ENCODE assay signal across 8 mouse cellular contexts in genomic region chr2:165360861-165361260, GRCm38 (mm10). TPM values are rescaled to one million over a fixed set of nuclear protein-coding genes. Genes with fewer than 3 reads are reported as not detected.
DNase-seq lines count a peak whose midpoint lies in the region; ATAC-seq lines count a peak whose summit lies in the region.

No protein-coding gene starts in this region.

- 0 out of 2 replicates have a peak, but pooled peaks have one; percentile 65 for ATAC-seq in midbrain, embryonic 15.5 days (replicated peaks)

- H3K4me1 ChIP-seq in midbrain, embryonic 15.5 days, result peaks cover 4% of the 10 kb centered on the region; the same call in 1 of the 2 replicates

- H3K9ac ChIP-seq in midbrain, embryonic 15.5 days, result no peak overlapping the region

- no peaks in the 10 kb centered on the region for H3K36me3 ChIP-seq in midbrain, embryonic 15.5 days (replicated peaks)

- intact Hi-C loops in left cerebral cortex, postnatal 25 days (cut with DNase I), result loop anchor here (2.0 to 5.0 kb wide), 3 partner anchors 129 to 404 kb away; partner anchors contain the start of gene Cdh22

- H3K9me3 ChIP-seq in midbrain, embryonic 15.5 days, result no peaks in the 10 kb centered on the region

- 0% methylated on average over 1 of the region's 1 CpGs for WGBS in midbrain, embryonic 15.5 days

- no peak overlapping the region for H3K4me3 ChIP-seq in midbrain, embryonic 15.5 days

- H3K27me3 ChIP-seq in midbrain, embryonic 15.5 days (replicated peaks), result no peaks in the 10 kb centered on the region

- H3K4me2 ChIP-seq in midbrain, embryonic 15.5 days, result no peak overlapping the region

- peak; percentile 49 for DNase-seq in right cerebral cortex, adult 18-20 months
- DNase-seq in right cerebral cortex, postnatal 25 days, result no peak
- DNase-seq in adrenal gland, adult 18-20 months (ENCODE audit: low spot score in 2 of 2), result peak; percentile 16 to 32
- DNase-seq in embryo, embryonic 9.5 days (ENCODE audit: extremely low spot score), result peak; percentile 71
- DNase-seq in heart, postnatal 4 days, result peak; percentile 79
- DNase-seq in left cerebral cortex, postnatal 25 days (ENCODE audit: low spot score in 2 of 2), result peak; percentile 44 to 56
- peak; percentile 16 to 31 for DNase-seq in thymus, postnatal 36 days

- no peak overlapping the region for H3K27ac ChIP-seq in midbrain, embryonic 15.5 days

RNA-seq across cellular contexts. Expression of gene Zfp663, which starts 7.7 kb away (rescaled TPM):
- total RNA-seq in adrenal gland, adult 18-20 months (2021), result not detected
- total RNA-seq in heart, postnatal 4 days (2021), result not detected
- under 1 TPM in 1 of 2 experiments, not detected in 1; 0.50 TPM for total RNA-seq in left cerebral cortex, postnatal 25 days (2021)
- polyA plus RNA-seq in midbrain, embryonic 15.5 days (2015; fragmentation: Nextera tagmentation; extraction: Ambion mirVana), result 8.5 and 10.9 TPM in 2 replicates

RNA-seq across cellular contexts. Expression of gene Zfp334, which starts 27.2 kb away (rescaled TPM):
- total RNA-seq in adrenal gland, adult 18-20 months (2021), result 1 to 10 TPM; 4.8 to 5.0 TPM
- total RNA-seq in heart, postnatal 4 days (2021), result 1 to 10 TPM; 4.0 to 4.6 TPM
- 10 to 100 TPM; 14.0 to 14.2 TPM for total RNA-seq in left cerebral cortex, postnatal 25 days (2021)
- 10.1 and 10.3 TPM in 2 replicates for polyA plus RNA-seq in midbrain, embryonic 15.5 days (2015; fragmentation: Nextera tagmentation; extraction: Ambion mirVana)

RNA-seq across cellular contexts. Expression of gene Elmo2, which starts 34.6 kb away (rescaled TPM):
- 10 to 100 TPM; 21.6 to 24.5 TPM for total RNA-seq in adrenal gland, adult 18-20 months (2021)
- total RNA-seq in heart, postnatal 4 days (2021), result 10 to 100 TPM; 29.5 to 35.5 TPM
- 100 to 1,000 TPM; 171 to 173 TPM for total RNA-seq in left cerebral cortex, postnatal 25 days (2021)
- 111 and 115 TPM in 2 replicates for polyA plus RNA-seq in midbrain, embryonic 15.5 days (2015; fragmentation: Nextera tagmentation; extraction: Ambion mirVana)

RNA-seq across cellular contexts. Expression of gene Ocstamp, which starts 39.3 kb away (rescaled TPM):
- total RNA-seq in adrenal gland, adult 18-20 months (2021), result under 1 TPM; 0.19 to 0.30 TPM
- total RNA-seq in heart, postnatal 4 days (2021), result not detected
- total RNA-seq in left cerebral cortex, postnatal 25 days (2021), result not detected
- polyA plus RNA-seq in midbrain, embryonic 15.5 days (2015; fragmentation: Nextera tagmentation; extraction: Ambion mirVana), result not detected in 2 replicates

Comparison
In these comparisons a context has a peak if more than half of its experiments do, and no peak if none do; other contexts are left out.
1. RNA of gene Elmo2, which starts 34.6 kb away (total RNA-seq): 171 to 173 TPM in left cerebral cortex, postnatal 25 days; 29.5 to 35.5 TPM in heart, postnatal 4 days and 21.6 to 24.5 TPM in adrenal gland, adult 18-20 months; every median in the first group is over 4 times any median in the second.